Mouse (Mus musculus): Measurements from ENCODE around the gene Lamb3. TPM values are rescaled to one million over a fixed set of nuclear protein-coding genes. Genes with fewer than 3 reads are reported as not detected.

Gene Lamb3
- polyA plus RNA-seq, 1 experiment: 2.7 TPM

GRCm38 (mm10) chr1:193348261-193348962 is 140.9 kb downstream of the Lamb3 start:
- Histone ChIP-seq H3K36me3 (ENCODE audit: control insufficient read depth, insufficient read depth, low read length) (no peaks in the 10 kb centered on the region), H3K4me1 (ENCODE audit: control insufficient read depth, insufficient read depth, low read length) (peaks cover 3% of the 10 kb centered on the region; the same call in 1 of the 2 replicates), H3K27ac (ENCODE audit: insufficient read depth, low read depth, low read length) (no peak overlapping the region), H3K27me3 (replicated peaks; ENCODE audit: control insufficient read depth, insufficient read depth, low read length) (no peaks in the 10 kb centered on the region), H3K4me3 (ENCODE audit: insufficient read depth, low read depth, low read length) (no peak overlapping the region)
- no peak for DNase-seq
- 84% methylated on average over 9 of the region's 9 CpGs for WGBS
- TF ChIP-seq POLR2A (IDR thresholded peaks at IDR 0.05; ENCODE audit: low read depth, low read length) (no peak), CTCF (conservative IDR thresholded peaks at IDR 0.05; ENCODE audit: insufficient read depth, insufficient read length, low read depth, low read length) (no peak)

- Histone ChIP-seq H3K36me3 (ENCODE audit: control insufficient read depth, insufficient read depth, low read length) (no peaks in the 10 kb centered on the region), H3K4me3 (ENCODE audit: insufficient read depth, low read depth, low read length) (no peak overlapping the region), H3K27ac (ENCODE audit: insufficient read depth, low read depth, low read length) (no peak overlapping the region), H3K4me1 (ENCODE audit: control insufficient read depth, insufficient read depth, low read length) (peaks cover 3% of the 10 kb centered on the region; the same call in 1 of the 2 replicates), H3K27me3 (replicated peaks; ENCODE audit: control insufficient read depth, insufficient read depth, low read length) (no peaks in the 10 kb centered on the region)
- no peak for DNase-seq
- WGBS: 88% methylated on average over 10 of the region's 10 CpGs
- no peak for TF ChIP-seq POLR2A (IDR thresholded peaks at IDR 0.05; ENCODE audit: low read depth, low read length)
- no peak for TF ChIP-seq CTCF (conservative IDR thresholded peaks at IDR 0.05; ENCODE audit: insufficient read depth, insufficient read length, low read depth, low read length)
Measured at GRCm38 (mm10) chr1:193349702-193350545, 142.4 kb downstream of the Lamb3 start.

GRCm38 (mm10) chr1:193350546-193350801 is 143.0 kb downstream of the Lamb3 start:
- no peak overlapping the region for H3K27ac ChIP-seq (ENCODE audit: insufficient read depth, low read depth, low read length)

GRCm38 (mm10) chr1:193351583-193351982 is 144.1 kb downstream of the Lamb3 start:
- TF ChIP-seq CTCF (conservative IDR thresholded peaks at IDR 0.05; ENCODE audit: insufficient read depth, insufficient read length, low read depth, low read length) (no peak), POLR2A (IDR thresholded peaks at IDR 0.05; ENCODE audit: low read depth, low read length) (no peak)
- no peaks in the 10 kb centered on the region for H3K36me3 ChIP-seq (ENCODE audit: control insufficient read depth, insufficient read depth, low read length)
- H3K4me1 ChIP-seq (ENCODE audit: control insufficient read depth, insufficient read depth, low read length): peaks cover 3% of the 10 kb centered on the region; the same call in 1 of the 2 replicates
- peak; percentile 62 for DNase-seq
- WGBS: 60% methylated on average over 3 of the region's 3 CpGs
- no peak overlapping the region for H3K27ac ChIP-seq (ENCODE audit: insufficient read depth, low read depth, low read length)
- no peaks in the 10 kb centered on the region for H3K27me3 ChIP-seq (replicated peaks; ENCODE audit: control insufficient read depth, insufficient read depth, low read length)
- H3K4me3 ChIP-seq (ENCODE audit: insufficient read depth, low read depth, low read length): no peak overlapping the region

More at GRCm38 (mm10) chr1:193350546-193350801, 143.0 kb downstream of the Lamb3 start:
- TF ChIP-seq CTCF (conservative IDR thresholded peaks at IDR 0.05; ENCODE audit: insufficient read depth, insufficient read length, low read depth, low read length) (no peak), POLR2A (IDR thresholded peaks at IDR 0.05; ENCODE audit: low read depth, low read length) (no peak)
- no peak for DNase-seq
- H3K4me1 ChIP-seq (ENCODE audit: control insufficient read depth, insufficient read depth, low read length): peaks cover 3% of the 10 kb centered on the region; the same call in 1 of the 2 replicates
- H3K4me3 ChIP-seq (ENCODE audit: insufficient read depth, low read depth, low read length): no peak overlapping the region
- 92% methylated on average over 2 of the region's 2 CpGs for WGBS
- H3K36me3 ChIP-seq (ENCODE audit: control insufficient read depth, insufficient read depth, low read length): no peaks in the 10 kb centered on the region
- H3K27me3 ChIP-seq (replicated peaks; ENCODE audit: control insufficient read depth, insufficient read depth, low read length): no peaks in the 10 kb centered on the region

GRCm38 (mm10) chr1:193359199-193359598 is 151.7 kb downstream of the Lamb3 start:
- no peak overlapping the region for H3K4me3 ChIP-seq (ENCODE audit: insufficient read depth, low read depth, low read length)
- WGBS: 64% methylated on average over 3 of the region's 3 CpGs
- no peak overlapping the region for H3K27ac ChIP-seq (ENCODE audit: insufficient read depth, low read depth, low read length)
- TF ChIP-seq CTCF (conservative IDR thresholded peaks at IDR 0.05; ENCODE audit: insufficient read depth, insufficient read length, low read depth, low read length): no peak
- TF ChIP-seq POLR2A (IDR thresholded peaks at IDR 0.05; ENCODE audit: low read depth, low read length): no peak
- H3K27me3 ChIP-seq (replicated peaks; ENCODE audit: control insufficient read depth, insufficient read depth, low read length): no peaks in the 10 kb centered on the region
- no peaks in the 10 kb centered on the region for H3K36me3 ChIP-seq (ENCODE audit: control insufficient read depth, insufficient read depth, low read length)
- H3K4me1 ChIP-seq (ENCODE audit: control insufficient read depth, insufficient read depth, low read length): no peaks in the 10 kb centered on the region
- no peak for DNase-seq

- 61% methylated on average over 6 of the region's 6 CpGs for WGBS
- Histone ChIP-seq H3K36me3 (ENCODE audit: control insufficient read depth, insufficient read depth, low read length) (no peaks in the 10 kb centered on the region), H3K4me1 (ENCODE audit: control insufficient read depth, insufficient read depth, low read length) (no peaks in the 10 kb centered on the region), H3K27ac (ENCODE audit: insufficient read depth, low read depth, low read length) (no peak overlapping the region), H3K4me3 (ENCODE audit: insufficient read depth, low read depth, low read length) (no peak overlapping the region), H3K27me3 (replicated peaks; ENCODE audit: control insufficient read depth, insufficient read depth, low read length) (no peaks in the 10 kb centered on the region)
- no peak for DNase-seq
- no peak for TF ChIP-seq POLR2A (IDR thresholded peaks at IDR 0.05; ENCODE audit: low read depth, low read length)
- no peak for TF ChIP-seq CTCF (conservative IDR thresholded peaks at IDR 0.05; ENCODE audit: insufficient read depth, insufficient read length, low read depth, low read length)
Measured at GRCm38 (mm10) chr1:193361181-193361580, 153.7 kb downstream of the Lamb3 start.

GRCm38 (mm10) chr1:193362078-193362477 is 154.6 kb downstream of the Lamb3 start:
- no peaks in the 10 kb centered on the region for H3K4me1 ChIP-seq (ENCODE audit: control insufficient read depth, insufficient read depth, low read length)
- no peak overlapping the region for H3K4me3 ChIP-seq (ENCODE audit: insufficient read depth, low read depth, low read length)
- H3K36me3 ChIP-seq (ENCODE audit: control insufficient read depth, insufficient read depth, low read length): no peaks in the 10 kb centered on the region
- 89% methylated on average over 7 of the region's 7 CpGs for WGBS
- no peak overlapping the region for H3K27ac ChIP-seq (ENCODE audit: insufficient read depth, low read depth, low read length)
- TF ChIP-seq CTCF (conservative IDR thresholded peaks at IDR 0.05; ENCODE audit: insufficient read depth, insufficient read length, low read depth, low read length) (no peak), POLR2A (IDR thresholded peaks at IDR 0.05; ENCODE audit: low read depth, low read length) (no peak)
- no peak for DNase-seq
- no peaks in the 10 kb centered on the region for H3K27me3 ChIP-seq (replicated peaks; ENCODE audit: control insufficient read depth, insufficient read depth, low read length)
